Mouse (Mus musculus): ENCODE results near the gene Plekhg6. TPM values are rescaled to one million over a fixed set of nuclear protein-coding genes. Genes with fewer than 3 reads are reported as not detected.

Gene Plekhg6
- 0.15 TPM in 1 of 2 replicates, not detected in the other for polyA plus RNA-seq (2011; ENCODE audit: insufficient read length, low read depth, missing spikeins)

DNA sequence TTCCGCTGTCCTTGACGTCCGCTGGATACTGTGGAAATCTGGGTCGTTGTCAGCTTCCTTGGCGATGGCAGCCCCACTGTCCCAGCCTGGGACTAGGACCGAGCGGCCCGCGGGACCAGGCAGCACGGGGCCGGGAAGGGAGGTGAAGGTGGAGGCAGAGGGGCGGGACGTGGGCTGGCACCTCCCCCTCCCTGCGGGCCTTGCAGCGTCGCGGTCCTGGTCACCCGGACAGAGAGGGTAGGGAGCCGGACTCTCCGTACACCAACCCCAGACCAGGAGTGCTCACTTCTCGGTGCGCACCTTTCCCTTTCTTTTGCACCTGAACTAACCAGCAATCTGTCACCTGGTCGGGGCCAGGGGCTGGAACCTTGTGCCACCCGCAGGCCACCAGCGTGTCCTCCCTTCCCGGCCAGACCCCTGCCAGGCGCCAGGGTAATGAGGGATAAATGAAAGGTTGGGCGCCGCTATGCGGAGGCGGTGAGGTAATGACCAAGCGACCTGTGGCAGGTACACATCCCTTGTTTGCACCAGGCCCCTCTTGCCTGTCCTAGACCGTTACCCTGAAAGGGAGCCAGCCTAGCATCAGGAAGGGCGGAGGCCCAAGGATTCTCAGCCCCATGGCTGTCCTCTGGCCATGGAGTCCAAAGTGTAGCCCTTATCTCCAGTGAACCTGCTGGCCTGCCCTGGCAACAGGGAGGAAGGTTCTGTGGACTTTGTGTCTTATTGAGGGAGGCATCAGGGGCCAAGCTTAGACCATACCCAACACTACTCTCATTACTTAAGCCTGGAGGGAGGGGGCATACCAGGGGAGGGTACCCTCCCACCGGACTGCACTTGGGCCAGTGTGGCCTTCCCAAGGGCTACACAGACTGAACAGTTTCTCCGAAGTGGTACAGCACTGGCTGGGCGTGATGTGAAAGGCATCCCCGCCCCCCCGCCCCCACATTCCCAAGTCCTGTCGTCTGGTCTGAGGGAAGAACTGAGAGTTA lies at the start of gene Plekhg6:
Gene Plekhg6, minus strand, starts transcription at position 422 of the 989 bp plus-strand sequence.
- Histone ChIP-seq H3K4me3 (ENCODE audit: insufficient read depth, low read length) (no peak within 1 kb of the TSS), H3K27ac (ENCODE audit: insufficient read depth, low read length) (no peak within 1 kb of the TSS), H3K4me1 (ENCODE audit: control insufficient read depth, insufficient read depth, low read length) (peaks cover 5% of the 10 kb centered on the region)
- TF ChIP-seq CTCF (IDR thresholded peaks at IDR 0.05; ENCODE audit: borderline replicate concordance, insufficient read depth, low read length) (no peak), POLR2A (IDR thresholded peaks at IDR 0.05; ENCODE audit: low read depth, low read length) (no peak)

DNA sequence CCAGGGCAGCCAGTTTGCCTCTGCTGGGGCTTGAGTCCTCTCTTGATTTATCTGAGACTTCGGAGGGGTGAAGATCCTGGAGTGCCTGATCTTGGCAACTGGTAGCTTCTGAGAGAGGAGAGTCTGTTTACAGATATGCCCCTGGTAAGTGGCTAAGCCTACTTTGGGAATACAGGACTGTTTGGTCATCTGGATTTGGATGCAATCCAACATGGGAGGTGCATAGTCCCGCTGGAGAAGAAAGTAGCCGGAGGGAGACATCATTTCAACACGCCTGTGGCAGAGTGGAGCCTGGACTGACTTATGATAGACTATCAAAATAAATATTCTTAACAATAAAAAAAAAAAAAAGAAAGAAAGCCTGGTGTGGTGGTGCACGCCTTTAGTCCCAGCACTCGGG lies 49.1 kb upstream of the Plekhg6 start:
- Histone ChIP-seq H3K27ac (ENCODE audit: insufficient read depth, low read length) (no peak overlapping the region), H3K4me3 (ENCODE audit: insufficient read depth, low read length) (no peak overlapping the region), H3K4me1 (ENCODE audit: control insufficient read depth, insufficient read depth, low read length) (peaks cover 7% of the 10 kb centered on the region)
- no peak for TF ChIP-seq CTCF (IDR thresholded peaks at IDR 0.05; ENCODE audit: borderline replicate concordance, insufficient read depth, low read length)

GRCm38 (mm10) chr6:125426383-125427360 lies 46.1 kb upstream of the Plekhg6 start:
- TF ChIP-seq CTCF (IDR thresholded peaks at IDR 0.05; ENCODE audit: borderline replicate concordance, insufficient read depth, low read length) (peak; percentile 56), POLR2A (IDR thresholded peaks at IDR 0.05; ENCODE audit: low read depth, low read length) (0 out of 2 replicates have a peak, but pooled peaks have one; percentile 42)

DNA sequence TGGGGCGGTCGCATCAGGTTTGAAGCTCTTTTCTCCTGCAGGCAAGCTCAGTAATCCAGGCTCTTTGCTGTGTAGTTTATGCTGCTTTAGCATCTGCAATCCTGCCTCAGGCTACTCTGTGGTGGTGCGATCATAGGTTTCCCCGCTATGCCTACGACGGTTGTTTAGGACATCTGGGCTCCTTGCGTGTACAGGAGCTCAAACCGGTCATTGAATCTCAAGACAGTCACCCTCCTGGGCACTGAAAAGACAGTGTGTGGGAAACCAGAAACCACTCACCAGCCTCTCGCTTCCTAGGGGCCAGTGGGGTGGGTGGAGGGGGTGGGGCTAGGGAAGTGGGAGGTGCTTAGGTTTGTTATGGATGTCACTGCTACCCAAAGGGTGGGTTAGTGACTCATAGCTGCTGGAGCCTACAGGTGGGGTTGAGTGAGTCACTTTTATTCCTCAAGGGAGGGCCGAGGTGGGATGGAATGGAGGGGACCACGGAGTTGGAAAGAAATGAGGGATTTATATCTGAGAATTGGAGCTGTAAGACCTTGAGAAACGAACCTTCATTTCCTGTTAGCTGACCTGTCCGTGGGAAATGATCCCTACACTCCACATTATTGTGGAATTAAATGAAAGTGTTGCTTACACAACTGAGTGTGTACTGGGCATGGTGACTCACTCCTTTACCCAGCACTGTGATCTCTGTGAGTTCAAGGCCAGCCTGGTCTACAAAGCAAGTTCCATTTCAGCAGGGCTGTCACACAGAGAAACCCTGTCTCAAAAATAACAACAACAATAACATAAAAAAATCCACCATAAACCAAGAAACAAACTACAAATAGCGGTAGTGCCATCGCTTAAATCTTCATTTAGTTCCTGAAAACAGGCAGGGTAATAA lies 44.9 kb upstream of the Plekhg6 start:
- TF ChIP-seq POLR2A (IDR thresholded peaks at IDR 0.05; ENCODE audit: low read depth, low read length): peak; percentile 60
- no peak for TF ChIP-seq CTCF (IDR thresholded peaks at IDR 0.05; ENCODE audit: borderline replicate concordance, insufficient read depth, low read length)
- H3K27ac ChIP-seq (ENCODE audit: insufficient read depth, low read length): peak overlapping the region; percentile 90
- peak overlapping the region; percentile 6; the same call in 1 of the 2 replicates for H3K4me3 ChIP-seq (ENCODE audit: insufficient read depth, low read length)
- peaks cover 20% of the 10 kb centered on the region for H3K4me1 ChIP-seq (ENCODE audit: control insufficient read depth, insufficient read depth, low read length)

More at GRCm38 (mm10) chr6:125426383-125427360, 46.1 kb upstream of the Plekhg6 start:
- Histone ChIP-seq H3K4me1 (ENCODE audit: control insufficient read depth, insufficient read depth, low read length) (peaks cover 20% of the 10 kb centered on the region), H3K4me3 (ENCODE audit: insufficient read depth, low read length) (no peak overlapping the region), H3K27ac (ENCODE audit: insufficient read depth, low read length) (peak overlapping the region; percentile 84)

DNA sequence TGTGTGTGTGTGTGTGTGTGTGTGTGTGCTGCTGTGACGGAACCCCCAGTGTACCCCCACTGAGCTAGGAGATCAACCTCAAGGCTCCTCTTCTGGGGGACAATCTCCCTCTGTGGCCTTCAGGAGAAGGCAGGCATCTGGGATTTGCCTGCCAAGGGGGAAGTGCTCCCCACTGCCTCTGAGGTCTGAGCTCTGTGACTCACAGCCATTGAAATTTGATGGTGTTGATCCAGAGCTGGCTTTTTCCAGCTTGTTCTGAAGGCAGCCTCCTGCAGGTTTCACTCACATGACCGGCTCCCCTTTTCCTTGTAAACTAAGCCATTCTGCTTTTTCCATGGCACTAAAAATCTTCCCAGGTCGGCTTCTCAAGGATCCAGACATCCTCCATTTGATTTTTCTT lies 43.6 kb upstream of the Plekhg6 start:
- TF ChIP-seq POLR2A (IDR thresholded peaks at IDR 0.05; ENCODE audit: low read depth, low read length) (peak; percentile 44; the same call in 1 of the 2 replicates), CTCF (IDR thresholded peaks at IDR 0.05; ENCODE audit: borderline replicate concordance, insufficient read depth, low read length) (no peak)
- peak overlapping the region; percentile 98 for H3K27ac ChIP-seq (ENCODE audit: insufficient read depth, low read length)
- H3K4me1 ChIP-seq (ENCODE audit: control insufficient read depth, insufficient read depth, low read length): peaks cover 20% of the 10 kb centered on the region
- H3K4me3 ChIP-seq (ENCODE audit: insufficient read depth, low read length): no peak overlapping the region

DNA sequence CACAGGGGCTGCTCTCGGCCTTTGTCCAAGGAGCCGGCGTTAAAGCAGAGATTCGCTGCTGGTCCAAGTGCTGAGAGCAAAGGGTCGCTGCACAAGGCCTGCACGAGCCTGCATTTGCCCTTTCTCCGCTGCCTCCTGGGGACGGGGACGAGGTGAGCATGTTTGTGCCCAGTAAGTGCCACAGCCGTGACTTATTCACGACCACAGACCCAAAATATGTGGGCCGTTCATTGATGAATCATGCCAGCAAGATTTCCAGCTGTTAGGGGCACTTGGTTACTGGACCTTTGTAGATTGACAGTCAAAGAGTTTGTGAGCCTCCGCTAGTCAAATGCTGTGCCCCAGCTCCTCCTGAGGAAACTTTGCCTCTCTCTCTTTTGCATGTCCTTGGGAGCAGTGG lies 42.9 kb upstream of the Plekhg6 start:
- peaks cover 20% of the 10 kb centered on the region for H3K4me1 ChIP-seq (ENCODE audit: control insufficient read depth, insufficient read depth, low read length)
- H3K27ac ChIP-seq (ENCODE audit: insufficient read depth, low read length): peak overlapping the region; percentile 98
- TF ChIP-seq POLR2A (IDR thresholded peaks at IDR 0.05; ENCODE audit: low read depth, low read length) (no peak), CTCF (IDR thresholded peaks at IDR 0.05; ENCODE audit: borderline replicate concordance, insufficient read depth, low read length) (no peak)
- no peak overlapping the region for H3K4me3 ChIP-seq (ENCODE audit: insufficient read depth, low read length)

- H3K27ac ChIP-seq (ENCODE audit: insufficient read depth, low read length): peak overlapping the region; percentile 98
Measured at GRCm38 (mm10) chr6:125423099-125423498, 42.5 kb upstream of the Plekhg6 start.

DNA sequence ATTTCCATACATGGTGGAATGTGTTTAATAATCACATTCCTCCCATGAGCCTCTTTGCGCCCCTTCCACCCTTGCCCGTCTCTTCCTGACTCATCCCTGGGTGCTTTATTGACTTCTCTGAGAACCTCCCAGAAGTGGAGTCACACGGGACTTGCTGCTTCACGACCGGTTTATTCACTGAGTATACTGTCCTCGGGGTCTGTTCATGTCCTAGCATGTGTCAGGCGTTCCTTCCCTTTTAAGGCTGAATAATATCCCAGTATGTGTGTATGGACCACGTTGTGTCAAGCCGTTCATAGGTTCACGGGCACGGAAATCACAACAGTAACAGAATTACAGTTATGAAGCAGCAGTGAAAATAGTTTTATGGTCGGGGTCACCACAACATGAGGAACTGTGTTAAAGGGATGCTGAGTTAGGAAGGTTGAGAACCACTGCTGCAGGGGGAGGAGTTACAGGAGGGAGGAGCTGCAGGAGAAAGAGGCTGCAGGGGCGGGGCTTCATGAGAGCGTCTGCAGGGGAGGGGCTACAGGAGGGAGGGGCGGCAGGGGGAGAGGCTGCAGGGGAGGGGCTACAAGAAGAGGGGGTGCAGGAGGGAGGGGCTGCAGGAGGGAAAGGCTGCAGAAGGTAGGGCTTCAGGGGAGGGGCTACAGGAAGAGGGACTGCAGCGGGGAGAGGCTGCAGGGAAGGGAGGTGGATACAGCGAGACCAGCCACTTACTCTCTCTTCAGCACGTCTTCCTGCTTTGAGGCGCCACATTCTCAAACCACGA lies 41.6 kb upstream of the Plekhg6 start:
- H3K4me1 ChIP-seq (ENCODE audit: control insufficient read depth, insufficient read depth, low read length): peaks cover 15% of the 10 kb centered on the region
- peak overlapping the region; percentile 98 for H3K27ac ChIP-seq (ENCODE audit: insufficient read depth, low read length)
- TF ChIP-seq POLR2A (IDR thresholded peaks at IDR 0.05; ENCODE audit: low read depth, low read length): no peak
- H3K4me3 ChIP-seq (ENCODE audit: insufficient read depth, low read length): no peak overlapping the region

More at GRCm38 (mm10) chr6:125423099-125423498, 42.5 kb upstream of the Plekhg6 start:
- TF ChIP-seq CTCF (IDR thresholded peaks at IDR 0.05; ENCODE audit: borderline replicate concordance, insufficient read depth, low read length) (no peak), POLR2A (IDR thresholded peaks at IDR 0.05; ENCODE audit: low read depth, low read length) (no peak)
- Histone ChIP-seq H3K4me3 (ENCODE audit: insufficient read depth, low read length) (no peak overlapping the region), H3K4me1 (ENCODE audit: control insufficient read depth, insufficient read depth, low read length) (peaks cover 20% of the 10 kb centered on the region)

Measured in embryonic fibroblast, embryonic 13.5 days (primary cell).